Comparison of ENCODE assay signal across 25 mouse cellular contexts in genomic region chr3:83556788-83557515, GRCm38 (mm10).
DNase-seq lines count a peak whose midpoint lies in the region; ATAC-seq lines count a peak whose summit lies in the region.
"Had no signal": no experiment of that assay in that cellular context is flagged by ENCODE, and none has a peak within 500 bp of the region (broad histone marks: within the 10 kb centered on the region; RNA-seq: fewer than 3 reads in every experiment).

No protein-coding gene starts in this region.

- no peaks in the 10 kb centered on the region for H3K27me3 ChIP-seq in midbrain, embryonic 10.5 days (ENCODE audit: low read depth, poor library complexity, severe bottlenecking)
- no peaks in the 10 kb centered on the region for H3K27me3 ChIP-seq in midbrain, embryonic 15.5 days (replicated peaks)
- H3K27me3 ChIP-seq in midbrain, embryonic 13.5 days, result no peaks in the 10 kb centered on the region
- no peaks in the 10 kb centered on the region for H3K27me3 ChIP-seq in midbrain, embryonic 16.5 days (ENCODE audit: control insufficient read depth, insufficient read depth, low read depth, low read length)
- H3K27me3 ChIP-seq: forebrain, embryonic 13.5 days; heart, embryonic 13.5 days; hindbrain, embryonic 12.5 days; hindbrain, embryonic 15.5 days had no signal

- no peak overlapping the region for H3K4me3 ChIP-seq in midbrain, embryonic 10.5 days
- no peak overlapping the region for H3K4me3 ChIP-seq in midbrain, embryonic 15.5 days
- no peak overlapping the region for H3K4me3 ChIP-seq in midbrain, embryonic 13.5 days (replicated peaks)
- no peak overlapping the region for H3K4me3 ChIP-seq in midbrain, embryonic 16.5 days (ENCODE audit: low read depth, low read length)
- H3K4me3 ChIP-seq: forebrain, embryonic 10.5 days; forebrain, embryonic 13.5 days; gastrocnemius, adult 2 months; heart, embryonic 10.5 days; heart, embryonic 13.5 days; hindbrain, embryonic 12.5 days; hindbrain, embryonic 15.5 days had no signal

- H3K4me2 ChIP-seq in midbrain, embryonic 15.5 days, result no peak overlapping the region
- H3K4me2 ChIP-seq in midbrain, embryonic 13.5 days (replicated peaks), result no peak overlapping the region
- no peak overlapping the region for H3K4me2 ChIP-seq in midbrain, embryonic 16.5 days (ENCODE audit: low read length)
- H3K4me2 ChIP-seq: forebrain, embryonic 13.5 days; heart, embryonic 13.5 days; hindbrain, embryonic 12.5 days; hindbrain, embryonic 15.5 days had no signal

- no peak for DNase-seq in midbrain, embryonic 10.5 days (ENCODE audit: low spot score)
- peak; percentile 28 for DNase-seq in retina, postnatal 1 day
- no peak for DNase-seq in Muller cell, postnatal 12 days (ENCODE audit: inconsistent ontology term)
- DNase-seq: adrenal gland, adult 8-10 months; adrenal gland, postnatal 25 days; cerebellum, adult 18-20 months; cerebellum, adult 9-10 months; cerebellum, postnatal 14 days; forebrain, postnatal 0 days; gastrocnemius, adult 2 months; gastrocnemius, postnatal 14 days; heart, adult 18-20 months; heart, postnatal 14 days; heart, postnatal 4 days had no signal

- H3K4me1 ChIP-seq in midbrain, embryonic 10.5 days, result peaks cover 17% of the 10 kb centered on the region
- no peaks in the 10 kb centered on the region for H3K4me1 ChIP-seq in midbrain, embryonic 15.5 days
- peaks cover 10% of the 10 kb centered on the region for H3K4me1 ChIP-seq in midbrain, embryonic 13.5 days (replicated peaks)
- no peaks in the 10 kb centered on the region for H3K4me1 ChIP-seq in midbrain, embryonic 16.5 days (ENCODE audit: control insufficient read depth, insufficient read depth, low read length)
- H3K4me1 ChIP-seq: forebrain, embryonic 13.5 days; hindbrain, embryonic 12.5 days; hindbrain, embryonic 15.5 days had no signal

- H3K9ac ChIP-seq in midbrain, embryonic 15.5 days, result no peak overlapping the region
- no peak overlapping the region for H3K9ac ChIP-seq in midbrain, embryonic 13.5 days (replicated peaks)
- no peak overlapping the region for H3K9ac ChIP-seq in midbrain, embryonic 16.5 days (ENCODE audit: low read depth, low read length)
- H3K9ac ChIP-seq: forebrain, embryonic 13.5 days; forebrain, postnatal 0 days; heart, embryonic 13.5 days; hindbrain, embryonic 12.5 days; hindbrain, embryonic 15.5 days had no signal

- no peaks in the 10 kb centered on the region for H3K36me3 ChIP-seq in midbrain, embryonic 10.5 days
- no peaks in the 10 kb centered on the region for H3K36me3 ChIP-seq in midbrain, embryonic 15.5 days (replicated peaks)
- no peaks in the 10 kb centered on the region for H3K36me3 ChIP-seq in midbrain, embryonic 13.5 days
- no peaks in the 10 kb centered on the region for H3K36me3 ChIP-seq in midbrain, embryonic 16.5 days (ENCODE audit: control insufficient read depth, insufficient read depth, low read length)
- H3K36me3 ChIP-seq: forebrain, embryonic 10.5 days; heart, embryonic 10.5 days; heart, embryonic 13.5 days; hindbrain, embryonic 12.5 days; hindbrain, embryonic 15.5 days had no signal

- no peaks in the 10 kb centered on the region for H3K9me3 ChIP-seq in midbrain, embryonic 10.5 days (replicated peaks)
- no peaks in the 10 kb centered on the region for H3K9me3 ChIP-seq in midbrain, embryonic 15.5 days
- H3K9me3 ChIP-seq in midbrain, embryonic 13.5 days, result no peaks in the 10 kb centered on the region
- H3K9me3 ChIP-seq in midbrain, embryonic 16.5 days (replicated peaks; ENCODE audit: control insufficient read depth, low read length, poor library complexity, severe bottlenecking), result no peaks in the 10 kb centered on the region
- H3K9me3 ChIP-seq: forebrain, embryonic 10.5 days; forebrain, embryonic 13.5 days; heart, embryonic 10.5 days; heart, embryonic 13.5 days; hindbrain, embryonic 12.5 days; hindbrain, embryonic 15.5 days had no signal

- WGBS in midbrain, embryonic 10.5 days, result 63% methylated on average over 10 of the region's 10 CpGs
- WGBS in midbrain, embryonic 15.5 days, result 50% methylated on average over 10 of the region's 10 CpGs
- WGBS in midbrain, embryonic 13.5 days, result 47% methylated on average over 10 of the region's 10 CpGs
- WGBS in midbrain, embryonic 16.5 days, result 42% methylated on average over 10 of the region's 10 CpGs

- peak overlapping the region; percentile 9; the same call in 1 of the 2 replicates for H3K27ac ChIP-seq in midbrain, embryonic 10.5 days (replicated peaks)
- no peak overlapping the region for H3K27ac ChIP-seq in midbrain, embryonic 15.5 days
- H3K27ac ChIP-seq in midbrain, embryonic 13.5 days, result no peak overlapping the region
- H3K27ac ChIP-seq in midbrain, embryonic 16.5 days (ENCODE audit: low read length), result no peak overlapping the region
- H3K27ac ChIP-seq: forebrain, embryonic 10.5 days; forebrain, embryonic 13.5 days; gastrocnemius, adult 2 months; heart, embryonic 10.5 days; heart, embryonic 13.5 days; hindbrain, embryonic 12.5 days; hindbrain, embryonic 15.5 days had no signal

- ATAC-seq in midbrain, embryonic 15.5 days (replicated peaks), result no peak; the same call in 1 of the 2 replicates
- ATAC-seq in midbrain, embryonic 13.5 days, result peak; percentile 81
- ATAC-seq in midbrain, embryonic 16.5 days, result no peak
- ATAC-seq: activated CD4-positive, CD25-positive, alpha-beta regulatory T cell, adult 4 months; CD4-positive, CD25-positive, alpha-beta regulatory T cell, adult 4 months; forebrain, embryonic 13.5 days; forebrain, postnatal 0 days had no signal
